Mouse (Mus musculus): ENCODE results near the gene Olfr1357.
A peak's percentile ranks its signal among the peaks of the same experiment; 100 is the strongest.
"Not testable (repeated sequence)": the region's sequence is repeated elsewhere in the genome, so short reads cannot be mapped to it uniquely, and the experiment has no call there.

Olfr1357 gene

GRCm38 (mm10) chr10:78617974-78618373, at the start of gene Olfr1357:
Olfr1357 (minus strand) TSS chr10:78618074.
- no peak for DNase-seq (ENCODE audit: low spot score)

- DNase-seq (ENCODE audit: low spot score): not testable (repeated sequence)
Observed at GRCm38 (mm10) chr10:78666696-78667095, 48.8 kb upstream of the Olfr1357 start.

- DNase-seq (ENCODE audit: low spot score): no peak
Observed at GRCm38 (mm10) chr10:78664546-78664945, 46.7 kb upstream of the Olfr1357 start.

- no peak for DNase-seq (ENCODE audit: low spot score)
Observed at GRCm38 (mm10) chr10:78661198-78661597, 43.3 kb upstream of the Olfr1357 start.

GRCm38 (mm10) chr10:78632311-78632710, 14.4 kb upstream of the Olfr1357 start:
- no peak for DNase-seq (ENCODE audit: low spot score)

- DNase-seq (ENCODE audit: low spot score): no peak
Observed at GRCm38 (mm10) chr10:78630194-78630593, 12.3 kb upstream of the Olfr1357 start.

- not testable (repeated sequence) for DNase-seq (ENCODE audit: low spot score)
Observed at GRCm38 (mm10) chr10:78623143-78623542, 5.3 kb upstream of the Olfr1357 start.

GRCm38 (mm10) chr10:78607602-78608001, 10.3 kb downstream of the Olfr1357 start:
- peak; percentile 53 for DNase-seq (ENCODE audit: low spot score)

GRCm38 (mm10) chr10:78605080-78605479, 12.8 kb downstream of the Olfr1357 start:
- peak; percentile 63 for DNase-seq (ENCODE audit: low spot score)

GRCm38 (mm10) chr10:78599865-78600264, 18.0 kb downstream of the Olfr1357 start:
- no peak for DNase-seq (ENCODE audit: low spot score)

GRCm38 (mm10) chr10:78594566-78594965, 23.3 kb downstream of the Olfr1357 start:
- DNase-seq (ENCODE audit: low spot score): no peak

- DNase-seq (ENCODE audit: low spot score): no peak
Observed at GRCm38 (mm10) chr10:78594157-78594556, 23.7 kb downstream of the Olfr1357 start.

- no peak for DNase-seq (ENCODE audit: low spot score)
Observed at GRCm38 (mm10) chr10:78593736-78594135, 24.1 kb downstream of the Olfr1357 start.

GRCm38 (mm10) chr10:78592856-78593379, 25.0 kb downstream of the Olfr1357 start:
- DNase-seq (ENCODE audit: low spot score): no peak

- peak; percentile 54 for DNase-seq (ENCODE audit: low spot score)
Observed at GRCm38 (mm10) chr10:78591406-78592328, 26.2 kb downstream of the Olfr1357 start, which contains the start of gene Syde1. Syde1 (minus strand) TSS chr10:78591964.

GRCm38 (mm10) chr10:78590744-78591143, 27.1 kb downstream of the Olfr1357 start:
- peak; percentile 61 for DNase-seq (ENCODE audit: low spot score)

GRCm38 (mm10) chr10:78589901-78590300, 28.0 kb downstream of the Olfr1357 start:
- DNase-seq (ENCODE audit: low spot score): no peak

- DNase-seq (ENCODE audit: low spot score): no peak
Observed at GRCm38 (mm10) chr10:78589291-78589690, 28.6 kb downstream of the Olfr1357 start.

- no peak for DNase-seq (ENCODE audit: low spot score)
Observed at GRCm38 (mm10) chr10:78586026-78586425, 31.8 kb downstream of the Olfr1357 start.

GRCm38 (mm10) chr10:78585606-78586005, 32.3 kb downstream of the Olfr1357 start:
- no peak for DNase-seq (ENCODE audit: low spot score)

- DNase-seq (ENCODE audit: low spot score): no peak
Observed at GRCm38 (mm10) chr10:78584996-78585395, 32.9 kb downstream of the Olfr1357 start.

- no peak for DNase-seq (ENCODE audit: low spot score)
Observed at GRCm38 (mm10) chr10:78583939-78584338, 33.9 kb downstream of the Olfr1357 start.

GRCm38 (mm10) chr10:78583347-78583746, 34.5 kb downstream of the Olfr1357 start:
- DNase-seq (ENCODE audit: low spot score): no peak

Measured in adipocyte (in vitro differentiated cells).